Mouse (Mus musculus) small intestine, adult 2 months (tissue): ENCODE measurements around the gene Il17ra.

Experiments used
- CTCF ChIP-seq: fragments of 200-500 bp; IDR thresholded peaks from 2 replicates; pipeline ENCODE4 v1.5.1; 2012; ENCODE audit warnings: low read depth, mild to moderate bottlenecking, control low read depth, inconsistent platforms, low read length, moderate library complexity, mixed read lengths; ENCODE audit not compliant: insufficient replicate concordance, insufficient read length; ENCODE audit errors: extremely low read depth
- POLR2A ChIP-seq: fragments of 200-500 bp; IDR thresholded peaks from 2 replicates; pipeline ENCODE4 v1.6.1; 2012; ENCODE audit warnings: low read depth, mild to moderate bottlenecking, control low read depth, inconsistent platforms, low read length, moderate library complexity

DNA sequence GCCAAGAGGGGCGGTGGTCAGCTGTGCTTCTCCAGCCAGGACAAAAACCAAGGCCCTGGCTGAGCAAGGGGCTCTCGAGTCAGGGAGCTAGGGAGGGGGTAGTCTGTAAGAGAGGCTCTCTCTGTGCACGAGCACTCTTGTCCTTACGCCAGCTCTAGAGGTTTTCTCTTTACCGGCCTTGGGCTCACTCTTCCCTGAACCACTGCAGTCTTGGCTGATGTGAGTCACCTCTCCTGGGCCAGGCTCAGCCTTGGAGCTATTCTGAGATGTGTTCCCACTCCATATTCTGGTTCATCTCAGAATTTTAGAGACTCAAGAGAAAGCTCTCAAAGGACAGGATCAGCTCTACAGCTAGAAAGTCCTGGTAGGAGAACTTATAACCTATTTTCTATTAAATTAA lies 54.3 kb downstream of the Il17ra start:
- no peak for TF ChIP-seq POLR2A
- no peak for TF ChIP-seq CTCF
